22 mouse cellular contexts compared by ENCODE assay signal in the genomic region with DNA sequence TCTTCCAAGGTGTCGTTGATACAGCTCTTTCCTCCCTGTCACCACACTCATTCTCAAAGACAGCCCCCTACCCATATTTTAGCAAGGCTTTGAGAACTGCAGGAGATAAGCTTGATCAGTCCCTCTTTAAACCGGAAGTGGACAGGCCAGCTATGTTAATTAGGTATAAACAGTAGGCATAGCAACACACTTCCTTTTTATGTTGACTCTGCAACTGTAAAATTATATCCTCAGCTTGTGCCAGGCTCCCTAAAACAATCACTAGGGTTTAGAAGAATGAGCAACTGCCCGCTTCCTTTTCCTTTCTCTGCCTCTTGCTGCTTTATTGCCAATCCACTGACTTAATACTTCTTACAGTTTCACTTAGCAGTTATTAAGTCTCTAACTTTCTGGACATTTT.
A peak's percentile ranks its signal among the peaks of the same experiment; 100 is the strongest.
DNase-seq lines count a peak whose midpoint lies in the region; TF ChIP-seq lines count a peak whose summit lies in the region.
"Had no signal": no experiment of that assay in that cellular context is flagged by ENCODE, and none has a peak within 500 bp of the region (broad histone marks: within the 10 kb centered on the region; RNA-seq: fewer than 3 reads in every experiment).

No protein-coding gene starts in this region.

- no peaks in the 10 kb centered on the region for H3K79me2 ChIP-seq in macrophage (ENCODE audit: inconsistent target)

- H3K36me3 ChIP-seq in macrophage (ENCODE audit: inconsistent target), result no peaks in the 10 kb centered on the region
- H3K36me3 ChIP-seq: forebrain, embryonic 15.5 days; heart, embryonic 12.5 days; hindbrain, embryonic 13.5 days; intestine, embryonic 15.5 days; midbrain, embryonic 10.5 days had no signal

- intact Hi-C loops in gastrocnemius, adult 2 months (cut with DNase I), result no loop called here
- intact Hi-C loops in gastrocnemius, postnatal 36 days (cut with DNase I), result no loop called here

- WGBS in macrophage (ENCODE audit: missing documents), result 20% methylated on average over 3 of the region's 3 CpGs

- TF ChIP-seq CTCF in gastrocnemius, adult 2 months (IDR thresholded peaks at IDR 0.05), result no peak

- H3K4me3 ChIP-seq in gastrocnemius, adult 2 months, result no peak overlapping the region
- H3K4me3 ChIP-seq in macrophage (ENCODE audit: inconsistent target), result no peak overlapping the region
- H3K4me3 ChIP-seq: erythroblast, embryonic 14.5 days; forebrain, embryonic 15.5 days; heart, embryonic 12.5 days; hindbrain, embryonic 13.5 days; intestine, embryonic 15.5 days; midbrain, embryonic 10.5 days had no signal

- H3K27ac ChIP-seq in gastrocnemius, adult 2 months, result 0 out of 2 replicates have a peak overlapping the region, but pooled peaks have one; percentile 28
- peak overlapping the region; percentile 28 for H3K27ac ChIP-seq in macrophage
- H3K27ac ChIP-seq: forebrain, embryonic 15.5 days; hindbrain, embryonic 13.5 days; intestine, embryonic 15.5 days; midbrain, embryonic 10.5 days had no signal

- DNase-seq in gastrocnemius, adult 2 months, result no peak
- DNase-seq in gastrocnemius, postnatal 36 days, result no peak
- DNase-seq in lung, postnatal 25 days (ENCODE audit: low spot score), result peak; percentile 10
- no peak for DNase-seq in lung, postnatal 10 days
- no peak for DNase-seq in adrenal gland, postnatal 4 days (ENCODE audit: low spot score in 2 of 2)
- DNase-seq in layer of hippocampus, adult 18-20 months (ENCODE audit: low spot score in 2 of 2), result no peak
- DNase-seq in gastrocnemius, adult 8-10 months (ENCODE audit: low spot score in 2 of 2), result no peak
- DNase-seq: adrenal gland, postnatal 36 days; B cell, adult 2 months; cerebellum, adult 8-10 months; heart, adult 11 months; heart, postnatal 14 days; kidney, adult 9 months; liver; thymus, postnatal 36 days had no signal
